Comparison of ENCODE assay signal across 18 mouse cellular contexts in genomic region chr9:61302724-61303123, GRCm38 (mm10).
"Had no signal": no experiment of that assay in that cellular context is flagged by ENCODE, and none has a peak within 500 bp of the region (broad histone marks: within the 10 kb centered on the region; RNA-seq: fewer than 3 reads in every experiment).

No protein-coding gene starts in this region.

- DNase-seq: kidney, adult 18-20 months; kidney, postnatal 25 days; liver; lung, adult 18-20 months; lung, postnatal 10 days; lung, postnatal 4 days; thymus, adult 18-20 months; thymus, postnatal 36 days had no signal

- H3K27me3 ChIP-seq: liver, embryonic 15.5 days had no signal

- H3K4me2 ChIP-seq: limb, embryonic 13.5 days; liver, embryonic 12.5 days; liver, embryonic 15.5 days; lung, embryonic 15.5 days; midbrain, embryonic 12.5 days; neural tube, embryonic 13.5 days had no signal

- H3K9me3 ChIP-seq: limb, embryonic 10.5 days; limb, embryonic 13.5 days; liver, embryonic 12.5 days; liver, embryonic 15.5 days; lung, embryonic 15.5 days; midbrain, embryonic 12.5 days; neural tube, embryonic 13.5 days had no signal

- H3K9ac ChIP-seq: limb, embryonic 13.5 days; liver, embryonic 12.5 days; liver, embryonic 15.5 days; lung, embryonic 15.5 days; midbrain, embryonic 12.5 days; neural tube, embryonic 13.5 days had no signal

- H3K36me3 ChIP-seq: limb, embryonic 10.5 days; limb, embryonic 13.5 days; liver, embryonic 12.5 days; liver, embryonic 15.5 days; lung, embryonic 15.5 days; midbrain, embryonic 12.5 days; neural tube, embryonic 13.5 days had no signal

- H3K27ac ChIP-seq: kidney, postnatal 0 days; limb, embryonic 10.5 days; limb, embryonic 13.5 days; liver, embryonic 12.5 days; liver, embryonic 15.5 days; lung, embryonic 15.5 days; midbrain, embryonic 12.5 days; neural tube, embryonic 13.5 days had no signal

- H3K4me3 ChIP-seq: limb, embryonic 10.5 days; limb, embryonic 13.5 days; liver, embryonic 12.5 days; liver, embryonic 15.5 days; lung, embryonic 15.5 days; midbrain, embryonic 12.5 days; myocyte; neural tube, embryonic 13.5 days had no signal

- ATAC-seq: liver, embryonic 12.5 days; midbrain, embryonic 16.5 days had no signal
